ENCODE assay signal across 14 mouse cellular contexts in the genomic region with DNA sequence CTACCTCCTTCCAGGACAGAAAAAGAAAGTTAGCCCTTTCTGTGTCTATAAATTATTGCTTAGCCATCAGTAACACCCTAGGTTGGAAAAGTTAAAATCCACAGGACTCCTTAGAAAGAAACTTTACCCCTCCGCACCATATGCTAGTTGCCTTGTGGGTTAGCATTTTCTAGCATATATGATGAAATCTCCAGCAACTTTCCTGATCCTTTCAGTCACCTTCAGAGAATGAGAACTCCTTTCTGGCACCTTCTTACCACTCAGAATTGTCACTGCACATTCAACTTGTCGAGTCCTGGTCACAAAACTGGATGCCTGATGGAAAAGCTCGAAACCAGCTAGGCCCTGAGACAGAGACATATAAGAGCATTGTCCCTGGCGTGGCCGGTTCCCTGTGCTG. TPM values are rescaled to one million over a fixed set of nuclear protein-coding genes. Genes with fewer than 3 reads are reported as not detected.
A peak's percentile ranks its signal among the peaks of the same experiment; 100 is the strongest.
DNase-seq lines count a peak whose midpoint lies in the region; ATAC-seq and TF ChIP-seq lines count a peak whose summit lies in the region.
"Had no signal": no experiment of that assay in that cellular context is flagged by ENCODE, and none has a peak within 500 bp of the region (broad histone marks: within the 10 kb centered on the region; RNA-seq: fewer than 3 reads in every experiment).

No protein-coding gene starts in this region.

- TF ChIP-seq POLR2A in myocyte (IDR thresholded peaks at IDR 0.05; ENCODE audit: insufficient read length, low read depth) = no peak
- TF ChIP-seq POLR2A in heart, adult 2 months (IDR thresholded peaks at IDR 0.05; ENCODE audit: insufficient read depth, low read depth, low read length) = no peak

- H3K9me3 ChIP-seq in midbrain, embryonic 11.5 days (ENCODE audit: control insufficient read depth, low read length) = no peaks in the 10 kb centered on the region
- no peaks in the 10 kb centered on the region for H3K9me3 ChIP-seq in midbrain, postnatal 0 days (ENCODE audit: low read length)
- H3K9me3 ChIP-seq: embryonic facial prominence, embryonic 10.5 days; embryonic facial prominence, embryonic 12.5 days; forebrain, embryonic 10.5 days; forebrain, embryonic 12.5 days had no signal

- H3K79me2 ChIP-seq in myocyte (ENCODE audit: control insufficient read depth, insufficient read depth) = no peaks in the 10 kb centered on the region
- H3K79me2 ChIP-seq in heart, adult 2 months (replicated peaks; ENCODE audit: control insufficient read depth, insufficient read depth, low read length) = no peaks in the 10 kb centered on the region

- no peaks in the 10 kb centered on the region for H3K36me3 ChIP-seq in midbrain, embryonic 11.5 days (ENCODE audit: control insufficient read depth, insufficient read depth, low read length)
- H3K36me3 ChIP-seq in midbrain, postnatal 0 days (ENCODE audit: insufficient read depth, low read length) = no peaks in the 10 kb centered on the region
- no peaks in the 10 kb centered on the region for H3K36me3 ChIP-seq in myocyte (ENCODE audit: control insufficient read depth, insufficient read depth)
- no peaks in the 10 kb centered on the region for H3K36me3 ChIP-seq in heart, adult 2 months (ENCODE audit: control insufficient read depth, insufficient read depth, low read length)
- H3K36me3 ChIP-seq: embryonic facial prominence, embryonic 10.5 days; embryonic facial prominence, embryonic 12.5 days; forebrain, embryonic 10.5 days; forebrain, embryonic 12.5 days had no signal

- no peak overlapping the region for H3ac ChIP-seq in myocyte (ENCODE audit: control insufficient read depth, insufficient read length)

- no peak overlapping the region for H3K27ac ChIP-seq in midbrain, embryonic 11.5 days (ENCODE audit: low read depth, low read length)
- H3K27ac ChIP-seq in midbrain, postnatal 0 days (ENCODE audit: low read depth, low read length) = no peak overlapping the region
- H3K27ac ChIP-seq in heart, adult 2 months = no peak overlapping the region
- H3K27ac ChIP-seq: embryonic facial prominence, embryonic 12.5 days; forebrain, embryonic 10.5 days; forebrain, embryonic 12.5 days had no signal

- H3K4me3 ChIP-seq in midbrain, embryonic 11.5 days (ENCODE audit: low read depth, low read length) = no peak overlapping the region
- no peak overlapping the region for H3K4me3 ChIP-seq in midbrain, postnatal 0 days (ENCODE audit: low read depth, low read length)
- no peak overlapping the region for H3K4me3 ChIP-seq in myocyte
- no peak overlapping the region for H3K4me3 ChIP-seq in heart, adult 2 months
- H3K4me3 ChIP-seq: embryonic facial prominence, embryonic 10.5 days; embryonic facial prominence, embryonic 12.5 days; erythroblast, embryonic 14.5 days; forebrain, embryonic 10.5 days; forebrain, embryonic 12.5 days had no signal

- H3K4me1 ChIP-seq in midbrain, embryonic 11.5 days (ENCODE audit: control insufficient read depth, insufficient read depth, low read length) = no peaks in the 10 kb centered on the region
- H3K4me1 ChIP-seq in midbrain, postnatal 0 days (ENCODE audit: insufficient read depth, low read length) = no peaks in the 10 kb centered on the region
- H3K4me1 ChIP-seq in heart, adult 2 months (ENCODE audit: control insufficient read depth, insufficient read depth, low read length) = no peaks in the 10 kb centered on the region
- H3K4me1 ChIP-seq: forebrain, embryonic 10.5 days; forebrain, embryonic 12.5 days had no signal

- no peak for TF ChIP-seq EP300 in heart, adult 2 months (IDR thresholded peaks at IDR 0.05; ENCODE audit: insufficient read depth, low read depth, low read length)

- no peak for TF ChIP-seq CTCF in midbrain, postnatal 0 days (IDR thresholded peaks at IDR 0.05)
- TF ChIP-seq CTCF in heart, adult 2 months (IDR thresholded peaks at IDR 0.05) = no peak

- intact Hi-C loops in heart, adult 2 months (cut with DNase I) = no loop called here

- peak; percentile 9 to 34 for DNase-seq in adrenal gland, adult (ENCODE audit: inconsistent age in 2 of 2, low spot score in 1 of 2)
- no peak for DNase-seq in adrenal gland, adult 8-10 months
- peak; percentile 45 for DNase-seq in midbrain, embryonic 11.5 days (ENCODE audit: low spot score, missing footprints)
- no peak for DNase-seq in midbrain, postnatal 0 days (ENCODE audit: low spot score)
- no peak for DNase-seq in heart, adult 2 months

- no peaks in the 10 kb centered on the region for H3K27me3 ChIP-seq in midbrain, embryonic 11.5 days (ENCODE audit: control insufficient read depth, insufficient read depth, low read length)
- H3K27me3 ChIP-seq in midbrain, postnatal 0 days (ENCODE audit: insufficient read depth, low read length) = no peaks in the 10 kb centered on the region
- no peaks in the 10 kb centered on the region for H3K27me3 ChIP-seq in myocyte (ENCODE audit: control insufficient read depth, insufficient read depth, insufficient read length)
- H3K27me3 ChIP-seq in heart, adult 2 months (ENCODE audit: control insufficient read depth, insufficient read depth, low read length) = no peaks in the 10 kb centered on the region
- H3K27me3 ChIP-seq: embryonic facial prominence, embryonic 12.5 days; forebrain, embryonic 12.5 days had no signal

- no peak overlapping the region for H3K4me2 ChIP-seq in midbrain, embryonic 11.5 days
- H3K4me2 ChIP-seq in midbrain, postnatal 0 days (ENCODE audit: low read depth, low read length, poor library complexity, severe bottlenecking) = no peak overlapping the region
- H3K4me2 ChIP-seq in myocyte (ENCODE audit: low read depth) = no peak overlapping the region
- H3K4me2 ChIP-seq: embryonic facial prominence, embryonic 12.5 days; forebrain, embryonic 12.5 days had no signal

- ATAC-seq in midbrain, embryonic 11.5 days (ENCODE audit: low FRiP score) = no peak
- no peak for ATAC-seq in midbrain, postnatal 0 days (ENCODE audit: low FRiP score)
- ATAC-seq: forebrain, embryonic 16.5 days had no signal

- H3K9ac ChIP-seq in midbrain, embryonic 11.5 days (ENCODE audit: low read length) = no peak overlapping the region
- no peak overlapping the region for H3K9ac ChIP-seq in midbrain, postnatal 0 days (replicated peaks; ENCODE audit: low read length, poor library complexity, severe bottlenecking)
- H3K9ac ChIP-seq in heart, adult 2 months (ENCODE audit: low read depth, low read length) = no peak overlapping the region
- H3K9ac ChIP-seq: embryonic facial prominence, embryonic 12.5 days; forebrain, embryonic 12.5 days had no signal

- WGBS in midbrain, embryonic 11.5 days = 94% methylated on average over 5 of the region's 5 CpGs
- WGBS in midbrain, postnatal 0 days = 96% methylated on average over 5 of the region's 5 CpGs
- WGBS in heart, adult 2 months = 90% methylated on average over 5 of the region's 5 CpGs

TF ChIP-seq in myocyte, 11 proteins besides CTCF, POLR2A, EP300 and RAD21:
- TF ChIP-seq MYOG (IDR thresholded peaks at IDR 0.05; ENCODE audit: control insufficient read depth in 1 of 3, insufficient read depth in 1 of 3, insufficient read length in 2 of 3, low read depth in 2 of 3) (no peak), CEBPB (IDR thresholded peaks at IDR 0.05; ENCODE audit: insufficient read depth, poor library complexity, severe bottlenecking) (peak; percentile 92)

RNA-seq across cellular contexts. Expression of gene Glrb, which starts 19.1 kb away (rescaled TPM):
- 10 to 100 TPM in 3 of 4 experiments, 1 to 10 TPM in 1; 8.9 to 22.2 (median 13.6) TPM for total RNA-seq in adrenal gland, adult 8-10 months (2022)
- 10.8 and 11.7 TPM in 2 replicates for polyA plus RNA-seq in midbrain, embryonic 11.5 days (2014; fragmentation: Nextera tagmentation; extraction: Ambion mirVana)
- 84.5 and 96.0 TPM in 2 replicates for total RNA-seq in midbrain, postnatal 0 days (2014; rRNA removed)
- 62.2 and 68.5 TPM in 2 replicates for polyA plus RNA-seq in midbrain, postnatal 0 days (2015; fragmentation: Nextera tagmentation; extraction: Ambion mirVana)
- polyA plus RNA-seq in myocyte (2012; fragmentation: generic; extraction: Trizol) = 3.4 TPM
- under 1 TPM; 0.16 to 0.52 TPM for total RNA-seq in heart, adult 2 months (2021)
- polyA plus RNA-seq in heart, adult 2 months (2012; rRNA removed) = 0.06 and 0.41 TPM in 2 replicates
- total RNA-seq: common myeloid progenitor, adult 5-6 weeks; MEL had no signal
- polyA plus RNA-seq: erythroblast, embryonic 14.5 days had no signal

Comparison
In these comparisons a context has a peak if more than half of its experiments do, and no peak if none do; other contexts are left out.
1. DNase-seq: peak in adrenal gland, adult (2 of 2) and midbrain, embryonic 11.5 days (single experiment); none in adrenal gland, adult 8-10 months (single experiment), midbrain, postnatal 0 days (single experiment) and heart, adult 2 months (0 of 2).